Mouse (Mus musculus) bone marrow macrophage, adult 2 months (primary cell): ENCODE measurements around the gene Upk3b.

ENCODE experiments used
- CTCF ChIP-seq: IDR thresholded peaks from 2 replicates; pipeline ENCODE4 v1.5.1; 2012; ENCODE audit warnings: low read depth, mild to moderate bottlenecking, low read length, moderate library complexity
- POLR2A ChIP-seq: IDR thresholded peaks from 2 replicates; pipeline ENCODE4 v1.6.1; 2012; ENCODE audit warnings: mild to moderate bottlenecking, low read depth, low read length, borderline replicate concordance

DNA sequence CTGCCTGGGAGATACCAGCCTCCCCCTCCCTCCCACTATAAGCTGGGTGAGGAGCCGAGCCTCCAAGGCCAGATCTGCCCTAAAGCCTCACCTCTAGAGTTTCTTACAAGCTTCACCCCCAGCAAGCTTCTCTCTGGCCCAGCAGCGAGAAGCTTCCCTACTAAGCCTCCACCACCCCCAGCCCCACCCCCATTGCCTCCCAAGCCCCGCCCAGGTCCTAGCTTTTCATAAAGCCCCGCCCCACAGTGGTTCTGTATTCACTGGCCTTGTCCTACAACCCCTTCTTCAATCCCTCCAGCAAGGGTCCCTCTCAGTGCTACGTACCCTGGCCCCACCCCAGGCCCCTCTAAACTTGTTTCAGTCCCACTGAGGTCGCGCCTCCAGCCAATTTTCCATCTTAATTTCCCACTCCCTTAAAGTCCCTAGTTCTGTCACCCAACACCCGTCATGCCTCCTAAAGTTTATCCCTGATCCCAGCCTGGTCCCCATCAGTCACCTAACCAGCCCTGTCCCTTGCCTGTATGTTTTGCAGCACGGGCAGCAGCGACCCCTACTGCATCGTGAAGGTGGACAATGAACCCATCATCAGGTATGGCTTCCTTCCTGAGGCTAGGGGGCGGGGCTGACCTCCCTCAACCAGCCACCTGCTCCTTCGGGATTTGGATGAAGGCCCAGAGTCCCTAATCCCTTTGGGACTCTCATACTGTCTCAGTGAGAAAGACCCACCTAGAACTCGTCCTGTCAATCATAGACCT, 50.7 kb downstream of the Upk3b start:
- TF ChIP-seq CTCF (no peak), POLR2A (no peak)
